Mouse (Mus musculus): ENCODE measurements around the gene Abcc9.

Gene Abcc9

DNA sequence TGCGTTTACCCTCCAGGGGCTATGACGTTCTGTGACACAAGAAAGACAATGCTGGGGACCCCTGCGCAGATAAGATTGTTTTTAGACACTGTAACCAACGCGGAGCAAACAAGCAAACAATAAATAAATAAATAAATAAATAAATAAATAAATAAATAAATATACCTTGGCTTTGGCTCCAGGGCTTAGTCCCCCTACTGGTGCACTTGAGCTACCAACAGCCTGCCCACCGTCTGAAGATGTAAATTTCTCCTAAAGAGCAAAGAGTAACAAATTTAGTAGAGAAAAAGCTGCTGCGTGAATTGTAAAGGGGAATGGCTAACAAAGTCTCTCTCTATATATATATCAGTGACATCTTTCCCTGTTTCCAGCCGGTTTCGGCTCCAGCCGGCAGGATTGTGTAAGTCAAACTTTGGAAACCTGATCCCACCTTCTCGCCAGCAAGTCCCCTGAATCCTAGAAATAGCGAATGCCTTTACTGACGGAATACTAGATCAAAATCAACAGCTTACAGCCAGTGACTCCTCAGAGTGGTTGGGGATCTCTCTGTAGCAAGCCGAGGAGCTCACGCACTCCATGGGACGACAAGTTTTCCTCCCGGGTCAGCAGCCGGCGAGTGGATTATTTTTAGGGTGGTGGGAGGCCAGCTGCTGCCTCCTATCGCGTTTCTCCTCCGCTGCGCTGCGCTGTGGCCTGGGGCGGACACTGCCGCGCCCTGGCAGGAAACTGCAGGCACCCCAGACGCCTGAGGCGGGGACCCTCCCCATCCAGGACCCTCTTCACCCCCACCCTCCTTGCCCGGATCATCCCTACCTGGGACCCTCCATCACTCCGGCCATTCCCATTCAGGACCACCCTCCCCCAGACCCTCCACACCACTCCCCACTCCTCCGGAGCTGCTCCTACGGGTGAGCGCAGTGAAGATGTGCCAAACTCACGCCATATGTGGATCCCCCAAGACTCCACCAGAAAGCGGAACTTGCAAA lies at the start of gene Abcc9:
Gene Abcc9 (minus strand): TSS at position 664 of the 986 bp plus-strand sequence.
- H3K4me3 ChIP-seq (replicated peaks; ENCODE audit: low read length): no peak within 1 kb of the TSS
- peaks cover 15% of the 10 kb centered on the region for H3K9me3 ChIP-seq (ENCODE audit: low read length)
- no peaks in the 10 kb centered on the region for H3K4me1 ChIP-seq (replicated peaks; ENCODE audit: low read depth, low read length)
- TF ChIP-seq NANOG (IDR thresholded peaks at IDR 0.05; ENCODE audit: borderline replicate concordance, low read length) (no peak), CTCF (conservative IDR thresholded peaks at IDR 0.05; ENCODE audit: low read length) (no peak), POU5F1 (IDR thresholded peaks at IDR 0.05; ENCODE audit: borderline replicate concordance, low read length) (no peak)
- H3K36me3 ChIP-seq (ENCODE audit: insufficient read depth, low read length): no peaks in the 10 kb centered on the region
- H3K27me3 ChIP-seq (ENCODE audit: insufficient read depth, low read length): no peaks in the 10 kb centered on the region

GRCm38 (mm10) chr6:142751365-142751764 lies 49.2 kb upstream of the Abcc9 start:
- Histone ChIP-seq H3K36me3 (ENCODE audit: insufficient read depth, low read length) (no peaks in the 10 kb centered on the region), H3K27me3 (ENCODE audit: insufficient read depth, low read length) (no peaks in the 10 kb centered on the region), H3K9me3 (ENCODE audit: low read length) (no peaks in the 10 kb centered on the region), H3K4me3 (replicated peaks; ENCODE audit: low read length) (peak overlapping the region; percentile 65), H3K4me1 (replicated peaks; ENCODE audit: low read depth, low read length) (peaks cover 60% of the 10 kb centered on the region)
- no peak for TF ChIP-seq POU5F1 (IDR thresholded peaks at IDR 0.05; ENCODE audit: borderline replicate concordance, low read length)
- no peak for TF ChIP-seq CTCF (conservative IDR thresholded peaks at IDR 0.05; ENCODE audit: low read length)
- TF ChIP-seq NANOG (IDR thresholded peaks at IDR 0.05; ENCODE audit: borderline replicate concordance, low read length): no peak

- TF ChIP-seq NANOG (IDR thresholded peaks at IDR 0.05; ENCODE audit: borderline replicate concordance, low read length) (no peak), CTCF (conservative IDR thresholded peaks at IDR 0.05; ENCODE audit: low read length) (no peak), POU5F1 (IDR thresholded peaks at IDR 0.05; ENCODE audit: borderline replicate concordance, low read length) (no peak)
These were observed 46.1 kb upstream of the Abcc9 start for GRCm38 (mm10) chr6:142748057-142748708.

GRCm38 (mm10) chr6:142747165-142747564 lies 45.0 kb upstream of the Abcc9 start:
- H3K4me1 ChIP-seq (replicated peaks; ENCODE audit: low read depth, low read length): peaks cover 38% of the 10 kb centered on the region
- no peaks in the 10 kb centered on the region for H3K27me3 ChIP-seq (ENCODE audit: insufficient read depth, low read length)
- TF ChIP-seq NANOG (IDR thresholded peaks at IDR 0.05; ENCODE audit: borderline replicate concordance, low read length) (no peak), CTCF (conservative IDR thresholded peaks at IDR 0.05; ENCODE audit: low read length) (no peak), POU5F1 (IDR thresholded peaks at IDR 0.05; ENCODE audit: borderline replicate concordance, low read length) (no peak)

More at GRCm38 (mm10) chr6:142748057-142748708, 46.1 kb upstream of the Abcc9 start:
- peaks cover 36% of the 10 kb centered on the region for H3K4me1 ChIP-seq (replicated peaks; ENCODE audit: low read depth, low read length)
- no peaks in the 10 kb centered on the region for H3K27me3 ChIP-seq (ENCODE audit: insufficient read depth, low read length)
- no peaks in the 10 kb centered on the region for H3K36me3 ChIP-seq (ENCODE audit: insufficient read depth, low read length)
- H3K9me3 ChIP-seq (ENCODE audit: low read length): no peaks in the 10 kb centered on the region
- H3K4me3 ChIP-seq (replicated peaks; ENCODE audit: low read length): no peak overlapping the region

GRCm38 (mm10) chr6:142746765-142747164 lies 44.6 kb upstream of the Abcc9 start:
- H3K36me3 ChIP-seq (ENCODE audit: insufficient read depth, low read length): no peaks in the 10 kb centered on the region
- TF ChIP-seq CTCF (conservative IDR thresholded peaks at IDR 0.05; ENCODE audit: low read length) (no peak), POU5F1 (IDR thresholded peaks at IDR 0.05; ENCODE audit: borderline replicate concordance, low read length) (no peak), NANOG (IDR thresholded peaks at IDR 0.05; ENCODE audit: borderline replicate concordance, low read length) (no peak)
- H3K9me3 ChIP-seq (ENCODE audit: low read length): no peaks in the 10 kb centered on the region
- H3K27me3 ChIP-seq (ENCODE audit: insufficient read depth, low read length): no peaks in the 10 kb centered on the region
- H3K4me1 ChIP-seq (replicated peaks; ENCODE audit: low read depth, low read length): peaks cover 38% of the 10 kb centered on the region
- no peak overlapping the region for H3K4me3 ChIP-seq (replicated peaks; ENCODE audit: low read length)

More at GRCm38 (mm10) chr6:142747165-142747564, 45.0 kb upstream of the Abcc9 start:
- H3K9me3 ChIP-seq (ENCODE audit: low read length): no peaks in the 10 kb centered on the region
- no peaks in the 10 kb centered on the region for H3K36me3 ChIP-seq (ENCODE audit: insufficient read depth, low read length)
- H3K4me3 ChIP-seq (replicated peaks; ENCODE audit: low read length): no peak overlapping the region

GRCm38 (mm10) chr6:142745484-142745883 lies 43.4 kb upstream of the Abcc9 start:
- H3K36me3 ChIP-seq (ENCODE audit: insufficient read depth, low read length): no peaks in the 10 kb centered on the region
- peaks cover 39% of the 10 kb centered on the region for H3K4me1 ChIP-seq (replicated peaks; ENCODE audit: low read depth, low read length)
- no peak overlapping the region for H3K4me3 ChIP-seq (replicated peaks; ENCODE audit: low read length)
- TF ChIP-seq CTCF (conservative IDR thresholded peaks at IDR 0.05; ENCODE audit: low read length) (no peak), POU5F1 (IDR thresholded peaks at IDR 0.05; ENCODE audit: borderline replicate concordance, low read length) (no peak), NANOG (IDR thresholded peaks at IDR 0.05; ENCODE audit: borderline replicate concordance, low read length) (no peak)
- H3K9me3 ChIP-seq (ENCODE audit: low read length): no peaks in the 10 kb centered on the region
- no peaks in the 10 kb centered on the region for H3K27me3 ChIP-seq (ENCODE audit: insufficient read depth, low read length)

GRCm38 (mm10) chr6:142743193-142743592 lies 41.1 kb upstream of the Abcc9 start:
- no peak for TF ChIP-seq CTCF (conservative IDR thresholded peaks at IDR 0.05; ENCODE audit: low read length)
- TF ChIP-seq POU5F1 (IDR thresholded peaks at IDR 0.05; ENCODE audit: borderline replicate concordance, low read length): no peak
- no peak for TF ChIP-seq NANOG (IDR thresholded peaks at IDR 0.05; ENCODE audit: borderline replicate concordance, low read length)
- Histone ChIP-seq H3K4me1 (replicated peaks; ENCODE audit: low read depth, low read length) (peaks cover 38% of the 10 kb centered on the region), H3K9me3 (ENCODE audit: low read length) (peaks cover 5% of the 10 kb centered on the region; the same call in 1 of the 2 replicates), H3K4me3 (replicated peaks; ENCODE audit: low read length) (no peak overlapping the region), H3K27me3 (ENCODE audit: insufficient read depth, low read length) (no peaks in the 10 kb centered on the region), H3K36me3 (ENCODE audit: insufficient read depth, low read length) (no peaks in the 10 kb centered on the region)

GRCm38 (mm10) chr6:142741763-142742162 lies 39.6 kb upstream of the Abcc9 start:
- H3K4me1 ChIP-seq (replicated peaks; ENCODE audit: low read depth, low read length): peaks cover 40% of the 10 kb centered on the region
- 0 out of 2 replicates have a peak overlapping the region, but pooled peaks have one; percentile 8 for H3K4me3 ChIP-seq (replicated peaks; ENCODE audit: low read length)
- H3K9me3 ChIP-seq (ENCODE audit: low read length): peaks cover 5% of the 10 kb centered on the region; the same call in 1 of the 2 replicates
- TF ChIP-seq POU5F1 (IDR thresholded peaks at IDR 0.05; ENCODE audit: borderline replicate concordance, low read length) (no peak), NANOG (IDR thresholded peaks at IDR 0.05; ENCODE audit: borderline replicate concordance, low read length) (peak; percentile 81), CTCF (conservative IDR thresholded peaks at IDR 0.05; ENCODE audit: low read length) (no peak)
- no peaks in the 10 kb centered on the region for H3K27me3 ChIP-seq (ENCODE audit: insufficient read depth, low read length)
- no peaks in the 10 kb centered on the region for H3K36me3 ChIP-seq (ENCODE audit: insufficient read depth, low read length)
